Mouse (Mus musculus) liver, postnatal 0 days (tissue): ENCODE measurements around the gene Mycl. TPM values are rescaled to one million over a fixed set of nuclear protein-coding genes. Genes with fewer than 3 reads are reported as not detected.

Experiments used
- ATAC-seq: fragments of 200-750 bp; cut with Nextera tagmentation; 2 replicates; pipeline ENCODE4 v1.8.0; 2017; ENCODE audit warnings: mild to moderate bottlenecking, moderate library complexity
- DNase-seq: peaks from one replicate; pipeline ENCODE4 v3.0.0-alpha.2; 2016
- H3K27ac ChIP-seq: fragments of 300-500 bp; sonication (generic); 2 replicates; pipeline ENCODE4 v1.5.1; 2014; ENCODE audit warnings: antibody characterized with exemption, moderate library complexity, mild to moderate bottlenecking, low read depth
- H3K27me3 ChIP-seq: fragments of 300-500 bp; sonication (generic); 2 replicates; pipeline ENCODE4 v1.6.1; 2014; ENCODE audit warnings: low read length, control low read depth, mixed read lengths; ENCODE audit not compliant: insufficient read depth
- H3K36me3 ChIP-seq: fragments of 300-500 bp; sonication (generic); replicated peaks from 2 replicates; pipeline ENCODE4 v1.6.1; 2014; ENCODE audit warnings: mild to moderate bottlenecking, control low read depth, low read length, moderate library complexity, mixed read lengths; ENCODE audit not compliant: insufficient read depth
- H3K4me1 ChIP-seq: fragments of 300-500 bp; sonication (generic); 2 replicates; pipeline ENCODE4 v1.6.1; 2014; ENCODE audit warnings: antibody characterized with exemption, mild to moderate bottlenecking, control low read depth; ENCODE audit not compliant: insufficient read depth
- H3K4me2 ChIP-seq: fragments of 300-500 bp; sonication (generic); 2 replicates; pipeline ENCODE4 v1.6.1; 2014; ENCODE audit warnings: low read depth, mild to moderate bottlenecking, low read length, moderate library complexity, mixed read lengths
- H3K4me3 ChIP-seq: fragments of 300-500 bp; sonication (generic); 2 replicates; pipeline ENCODE4 v1.5.1; 2014; ENCODE audit warnings: low read depth, low read length
- H3K9ac ChIP-seq: fragments of 300-500 bp; sonication (generic); replicated peaks from 2 replicates; pipeline ENCODE4 v1.6.1; 2014; ENCODE audit warnings: mild to moderate bottlenecking, moderate library complexity
- H3K9me3 ChIP-seq: fragments of 300-500 bp; sonication (generic); 2 replicates; pipeline ENCODE4 v1.6.1; 2016; ENCODE audit warnings: mild to moderate bottlenecking, control low read depth, low read length, mixed read lengths
- CTCF ChIP-seq: sonication (generic); IDR thresholded peaks from 2 replicates; pipeline ENCODE4 v1.5.1; 2016; ENCODE audit warnings: antibody characterized with exemption, low read depth
- EP300 ChIP-seq: IDR thresholded peaks from 2 replicates; pipeline ENCODE4 v1.6.1; 2016; ENCODE audit warnings: antibody characterized with exemption, low read depth, mild to moderate bottlenecking
- WGBS: fragments of 180-500 bp; shearing (Covaris S2); extraction: QIAGEN DNeasy Blood & Tissue Kit; methylation state at CpG from one replicate; pipeline ENCODE4 v1.1.7; 2014; ENCODE audit not compliant: insufficient replicate concordance; 5-methylcytosine and 5-hydroxymethylcytosine counted together
- polyA plus RNA-seq: library from polyadenylated mRNA; unstranded; fragments of >200 nt; fragmentation: Nextera tagmentation; extraction: Ambion mirVana; gene quantifications from 2 replicates; pipeline ENCODE4 v1.2.1, GENCODE M21; 2015

The Mycl gene
- polyA plus RNA-seq, 1 experiment from 2014 or later = 1.2 TPM

GRCm38 (mm10) chr4:122996221-122996617, 767 bp downstream of the Mycl start:
- peak overlapping the region; percentile 59 for H3K4me3 ChIP-seq
- no peak overlapping the region for H3K27ac ChIP-seq
- H3K36me3 ChIP-seq = no peaks in the 10 kb centered on the region
- TF ChIP-seq CTCF (no peak), EP300 (no peak)
- H3K9ac ChIP-seq = peak overlapping the region; percentile 33
- 1% methylated on average over 31 of the region's 32 CpGs for WGBS
- H3K9me3 ChIP-seq = no peaks in the 10 kb centered on the region
- H3K4me2 ChIP-seq = peak overlapping the region; percentile 95
- H3K27me3 ChIP-seq = peaks cover 40% of the 10 kb centered on the region
- H3K4me1 ChIP-seq = peaks cover 9% of the 10 kb centered on the region; the same call in 1 of the 2 replicates
- DNase-seq = no peak
- peak; percentile 16 for ATAC-seq

- H3K9me3 ChIP-seq = no peaks in the 10 kb centered on the region
- peak overlapping the region; percentile 59 for H3K4me3 ChIP-seq
- H3K27ac ChIP-seq = no peak overlapping the region; the same call in 1 of the 2 replicates
- ATAC-seq = peak; percentile 49
- TF ChIP-seq CTCF = no peak
- TF ChIP-seq EP300 = no peak
- H3K36me3 ChIP-seq = no peaks in the 10 kb centered on the region
- peaks cover 9% of the 10 kb centered on the region; the same call in 1 of the 2 replicates for H3K4me1 ChIP-seq
- 1% methylated on average over 43 of the region's 47 CpGs for WGBS
- peak overlapping the region; percentile 33 for H3K9ac ChIP-seq
- DNase-seq = peak; percentile 48
- H3K4me2 ChIP-seq = peak overlapping the region; percentile 95
- peaks cover 40% of the 10 kb centered on the region for H3K27me3 ChIP-seq
Observed at GRCm38 (mm10) chr4:122996618-122997381, 1.3 kb downstream of the Mycl start.

- no peak for TF ChIP-seq CTCF
- no peak for TF ChIP-seq EP300
- Histone ChIP-seq H3K9me3 (no peaks in the 10 kb centered on the region), H3K4me2 (peak overlapping the region; percentile 44), H3K27ac (peak overlapping the region; percentile 71), H3K9ac (peak overlapping the region; percentile 42; the same call in 1 of the 2 replicates), H3K27me3 (peaks cover 40% of the 10 kb centered on the region), H3K36me3 (no peaks in the 10 kb centered on the region), H3K4me1 (peaks cover 11% of the 10 kb centered on the region; the same call in 1 of the 2 replicates), H3K4me3 (no peak overlapping the region)
- DNase-seq (peak; percentile 67), ATAC-seq (peak; percentile 81)
- 33% methylated on average over 12 of the region's 12 CpGs for WGBS
Observed at GRCm38 (mm10) chr4:122998537-122999262, 3.2 kb downstream of the Mycl start.

- peaks cover 13% of the 10 kb centered on the region; the same call in 1 of the 2 replicates for H3K4me1 ChIP-seq
- ATAC-seq = no peak
- H3K4me3 ChIP-seq = no peak overlapping the region
- TF ChIP-seq CTCF (no peak), EP300 (no peak)
- peak overlapping the region; percentile 44 for H3K4me2 ChIP-seq
- H3K9ac ChIP-seq = 0 out of 2 replicates have a peak overlapping the region, but pooled peaks have one; percentile 42
- H3K27me3 ChIP-seq = peaks cover 40% of the 10 kb centered on the region
- H3K27ac ChIP-seq = peak overlapping the region; percentile 55; the same call in 1 of the 2 replicates
- DNase-seq = no peak
- H3K36me3 ChIP-seq = no peaks in the 10 kb centered on the region
- 25% methylated on average over 4 of the region's 4 CpGs for WGBS
- no peaks in the 10 kb centered on the region for H3K9me3 ChIP-seq
Observed at GRCm38 (mm10) chr4:122999263-122999691, 3.8 kb downstream of the Mycl start.

DNA sequence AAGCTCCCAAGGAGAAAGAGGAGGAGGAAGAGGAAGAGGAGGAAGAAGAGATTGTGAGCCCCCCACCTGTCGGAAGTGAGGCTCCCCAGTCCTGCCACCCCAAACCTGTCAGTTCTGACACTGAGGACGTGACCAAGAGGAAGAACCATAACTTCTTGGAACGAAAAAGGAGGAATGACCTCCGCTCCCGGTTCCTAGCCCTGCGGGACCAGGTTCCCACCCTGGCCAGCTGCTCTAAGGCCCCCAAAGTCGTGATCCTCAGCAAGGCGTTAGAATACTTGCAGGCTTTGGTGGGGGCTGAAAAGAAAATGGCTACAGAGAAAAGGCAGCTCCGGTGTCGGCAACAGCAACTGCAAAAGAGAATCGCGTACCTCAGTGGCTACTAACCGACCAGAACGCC, 4.7 kb downstream of the Mycl start:
- 83% methylated on average over 14 of the region's 14 CpGs for WGBS
- H3K27me3 ChIP-seq = peaks cover 34% of the 10 kb centered on the region
- H3K9me3 ChIP-seq = no peaks in the 10 kb centered on the region
- no peak overlapping the region for H3K27ac ChIP-seq
- no peak overlapping the region for H3K4me3 ChIP-seq
- H3K4me1 ChIP-seq = peaks cover 14% of the 10 kb centered on the region; the same call in 1 of the 2 replicates
- no peak overlapping the region for H3K4me2 ChIP-seq
- no peak for DNase-seq
- no peaks in the 10 kb centered on the region for H3K36me3 ChIP-seq
- TF ChIP-seq EP300 (no peak), CTCF (no peak)
- no peak overlapping the region for H3K9ac ChIP-seq
- ATAC-seq = no peak

DNA sequence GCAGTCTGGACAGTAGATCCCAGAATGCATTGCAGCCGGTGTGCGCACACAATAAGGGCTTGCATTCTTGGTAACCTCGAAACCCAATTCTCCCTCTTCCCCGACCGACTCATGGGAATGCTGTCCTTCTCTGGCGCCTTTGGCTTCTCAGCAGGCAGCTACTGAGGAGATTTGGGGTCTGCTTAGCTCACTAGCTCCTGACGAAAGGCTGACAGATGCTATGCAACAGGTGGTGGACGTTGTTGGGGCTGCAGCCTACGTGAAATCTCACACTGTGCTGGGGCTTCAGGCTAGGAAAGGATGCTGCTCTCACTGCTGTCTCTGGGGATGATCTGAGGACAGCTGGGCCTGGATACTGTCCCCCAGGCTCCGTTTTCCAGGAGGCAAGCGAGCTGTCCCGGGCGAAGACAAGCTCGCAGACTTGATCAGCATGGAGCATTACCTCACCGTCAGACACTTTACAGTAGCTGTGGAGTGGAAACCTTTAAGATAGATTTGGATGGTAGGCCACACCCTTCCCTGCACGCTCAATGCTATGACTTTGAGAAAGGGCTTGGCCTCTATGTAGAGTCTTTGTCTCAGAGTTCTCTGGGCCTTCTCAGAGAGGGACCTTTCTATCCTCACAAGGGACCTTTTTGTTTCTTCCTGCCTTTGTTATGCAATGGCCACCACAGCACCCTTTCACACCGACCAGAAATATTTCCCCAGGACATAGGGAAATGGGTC, 5.3 kb downstream of the Mycl start:
- no peak overlapping the region for H3K4me3 ChIP-seq
- ATAC-seq = no peak
- peaks cover 28% of the 10 kb centered on the region for H3K27me3 ChIP-seq
- H3K36me3 ChIP-seq = no peaks in the 10 kb centered on the region
- H3K4me1 ChIP-seq = peaks cover 16% of the 10 kb centered on the region; the same call in 1 of the 2 replicates
- no peak overlapping the region for H3K9ac ChIP-seq
- no peak overlapping the region for H3K4me2 ChIP-seq
- no peak for DNase-seq
- no peaks in the 10 kb centered on the region for H3K9me3 ChIP-seq
- TF ChIP-seq CTCF = no peak
- no peak for TF ChIP-seq EP300
- H3K27ac ChIP-seq = no peak overlapping the region
- WGBS = 76% methylated on average over 17 of the region's 17 CpGs
